Mouse (Mus musculus) Patski (cell line): Measurements from ENCODE around the gene Psmb7. TPM values are rescaled to one million over a fixed set of nuclear protein-coding genes. Genes with fewer than 3 reads are reported as not detected.

Experiments used
- ATAC-seq: fragments of 100-300 bp; one replicate; pipeline ENCODE4 v1.8.0; 2021
- CTCF ChIA-PET: fragments of 350-600 bp; sonication (Branson Sonifier 250); formaldehyde crosslinking; loops from one replicate; lab custom pipeline; 2022; ENCODE audit warnings: inconsistent platforms; lab: Charles Lee
- POLR2A ChIA-PET: fragments of 350-600 bp; sonication (Branson Sonifier 250); formaldehyde crosslinking; loops from one replicate; lab custom pipeline; 2022; ENCODE audit warnings: antibody characterized with exemption, inconsistent platforms; lab: Charles Lee
- DNase-seq: peaks from one replicate; pipeline ENCODE4 v3.0.0-alpha.2; 2011; ENCODE audit warnings: low read depth, low spot score
- H3K27me3 ChIP-seq: fragments of 371-371 bp; one replicate; pipeline ENCODE4 v1.5.1; 2021
- CTCF ChIP-seq: fragments of 100-300 bp; IDR thresholded peaks from one replicate; pipeline ENCODE4 v1.5.1; 2021
- in situ Hi-C: fragments of 300-500 bp; cut with MboI; formaldehyde crosslinking; loops from 3 replicates; pipeline ENCODE4 v1.11.1; 2018; ENCODE audit warnings: low pct_unique_long_range_greater_than_20kb, mixed read lengths
- polyA plus RNA-seq: library from polyadenylated mRNA; unstranded; gene quantifications from one replicate; pipeline ENCODE4 v1.2.3, GENCODE M21; 2021

The Psmb7 gene
- polyA plus RNA-seq, 1 experiment from 2014 or later, result 269 TPM

DNA sequence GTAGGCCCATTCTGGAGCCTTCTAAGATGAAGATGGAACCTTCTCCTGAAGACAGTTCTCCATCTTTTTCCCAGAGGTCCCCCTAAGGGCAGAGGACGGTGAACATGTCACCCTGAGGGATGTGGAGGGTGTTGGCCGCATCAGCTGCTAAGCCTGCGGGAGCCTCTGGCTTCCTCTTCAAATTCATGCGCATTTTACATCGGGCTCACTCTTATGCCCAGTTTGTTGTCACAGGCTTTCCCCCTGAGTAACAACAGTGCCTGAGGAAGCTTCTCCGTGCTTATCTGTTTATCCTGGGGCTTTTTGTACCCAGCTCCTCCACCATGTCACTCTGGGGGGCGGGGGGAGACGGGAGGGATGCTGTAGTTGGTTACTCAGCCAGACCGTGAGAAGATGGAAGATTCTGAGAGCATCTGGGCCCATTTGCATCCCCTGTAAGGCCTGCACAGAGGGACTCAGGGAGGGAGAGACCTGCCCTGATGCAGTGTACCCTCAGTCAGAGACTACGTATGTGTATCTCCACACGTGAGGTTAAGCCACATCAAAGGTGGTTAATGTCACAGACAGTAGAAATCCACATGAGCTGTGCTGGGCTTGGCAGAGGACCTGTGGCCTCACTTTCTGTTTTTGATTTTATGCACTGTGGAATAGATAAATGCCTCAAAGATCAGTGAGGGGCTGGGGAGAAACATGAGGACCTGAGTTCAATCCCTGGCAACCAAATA, 95.9 kb downstream of the Psmb7 start:
- in situ Hi-C loops, result no loop called here
- no peak for TF ChIP-seq CTCF
- no peak for DNase-seq
- ATAC-seq, result no peak
- ChIA-PET POLR2A (interaction anchor here (0.6 kb wide), 1 partner anchor 34 kb away, joined by 3 read pairs; no protein-coding TSS in a partner anchor), CTCF (no interaction called here)
- no peaks in the 10 kb centered on the region for H3K27me3 ChIP-seq

DNA sequence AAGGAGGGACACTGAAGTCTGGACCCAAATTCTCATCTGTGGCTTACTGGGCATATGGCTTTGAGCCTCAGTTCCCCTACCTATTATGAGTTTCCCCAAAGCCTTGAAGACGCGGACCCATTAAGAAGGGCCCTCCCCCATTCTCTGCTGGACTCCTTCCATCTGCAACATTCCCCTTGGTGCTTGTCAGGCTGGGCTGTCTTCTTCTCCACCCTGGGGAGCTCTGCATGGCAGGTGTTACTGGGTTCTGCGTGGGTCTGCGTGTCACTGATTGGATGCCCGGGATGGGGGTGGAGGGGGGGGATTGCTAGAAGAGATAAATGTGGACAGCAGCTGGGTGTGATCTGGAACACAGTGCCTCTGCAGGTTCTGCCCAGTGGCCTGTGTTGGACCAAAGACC, 97.1 kb downstream of the Psmb7 start:
- no peak for TF ChIP-seq CTCF
- in situ Hi-C loops, result no loop called here
- CTCF ChIA-PET, result no interaction called here
- H3K27me3 ChIP-seq, result no peaks in the 10 kb centered on the region
- peak; percentile 29 for ATAC-seq
- DNase-seq, result no peak
- POLR2A ChIA-PET, result interaction anchor here (1.6 kb wide), 1 partner anchor 24 kb away, joined by 5 read pairs; no protein-coding TSS in a partner anchor

DNA sequence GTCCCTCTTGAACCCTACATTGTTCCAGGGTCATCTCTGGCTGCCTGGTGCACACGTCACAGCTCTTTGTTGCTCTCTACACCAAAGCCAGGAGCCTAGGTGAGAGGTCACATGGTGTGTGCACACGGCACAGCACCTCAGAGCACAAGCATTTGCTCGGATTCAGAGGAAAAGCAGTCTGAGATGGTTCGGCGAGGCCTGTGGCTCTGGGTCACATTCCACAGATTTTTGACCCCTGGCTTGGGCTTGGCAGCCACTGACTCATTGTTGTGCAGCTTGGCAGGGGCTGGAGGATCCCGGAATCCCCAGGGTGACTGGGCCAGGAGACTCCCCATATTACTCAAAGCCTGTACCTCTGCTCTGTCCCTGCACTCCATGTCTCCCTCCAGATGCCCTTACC, 97.7 kb downstream of the Psmb7 start:
- POLR2A ChIA-PET, result interaction anchor here (1.6 kb wide), 1 partner anchor 24 kb away, joined by 5 read pairs; no protein-coding TSS in a partner anchor
- in situ Hi-C loops, result no loop called here
- no peaks in the 10 kb centered on the region for H3K27me3 ChIP-seq
- DNase-seq (peak; percentile 80), ATAC-seq (peak; percentile 94)
- CTCF ChIA-PET, result interaction anchor here (1.1 kb wide), 1 partner anchor 9 kb away, joined by 3 read pairs; no protein-coding TSS in a partner anchor
- no peak for TF ChIP-seq CTCF

DNA sequence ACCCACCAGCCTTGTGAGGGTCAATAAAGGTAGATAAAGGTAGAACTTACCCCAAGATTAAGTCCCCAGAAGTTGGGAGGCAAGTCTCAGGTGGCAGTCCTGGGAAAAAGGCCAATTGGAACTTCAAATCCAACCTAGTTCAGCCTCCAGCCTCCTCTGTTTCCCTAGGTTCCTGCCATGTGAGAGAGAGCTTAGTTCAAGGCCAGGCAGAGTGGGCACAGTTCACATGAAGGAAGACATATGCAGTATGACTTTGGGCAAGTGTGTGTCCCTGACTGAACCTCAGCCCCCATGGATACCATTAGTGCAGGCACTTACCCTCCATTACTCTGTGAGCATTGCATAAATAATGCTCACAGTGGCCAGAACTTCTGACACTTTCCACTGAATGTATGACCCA, 98.2 kb downstream of the Psmb7 start:
- in situ Hi-C loops, result no loop called here
- ChIA-PET CTCF (interaction anchor here (1.1 to 1.7 kb wide), 2 partner anchors 9 to 11 kb away, joined by 3 to 4 read pairs; no protein-coding TSS in a partner anchor), POLR2A (interaction anchor here (1.6 kb wide), 1 partner anchor 23 kb away, joined by 5 read pairs; no protein-coding TSS in a partner anchor)
- ATAC-seq, result no peak
- TF ChIP-seq CTCF, result no peak
- no peak for DNase-seq
- no peaks in the 10 kb centered on the region for H3K27me3 ChIP-seq

DNA sequence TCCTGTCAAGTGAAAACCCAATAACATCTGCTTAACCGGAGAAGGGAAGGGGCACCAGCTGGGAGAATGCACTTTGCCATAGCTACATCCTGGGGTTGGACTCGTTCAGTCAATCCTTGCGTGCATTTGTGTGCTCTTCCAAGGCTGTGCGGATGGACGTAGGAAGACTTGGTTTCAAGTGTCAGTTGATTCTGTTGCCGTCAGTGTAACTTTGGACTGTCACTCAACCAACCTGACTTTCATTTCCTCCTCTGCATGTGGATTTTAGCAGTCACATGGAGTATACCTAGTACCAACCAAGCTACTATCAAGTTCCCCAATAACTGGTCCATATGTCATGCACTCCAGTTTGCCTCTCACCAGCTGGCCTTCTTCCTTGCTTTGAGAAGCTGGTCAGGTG, 98.9 kb downstream of the Psmb7 start:
- POLR2A ChIA-PET, result interaction anchor here (1.0 to 1.6 kb wide), 3 partner anchors 17 to 114 kb away, joined by 3 to 5 read pairs (median 3); no protein-coding TSS in a partner anchor
- no peak for TF ChIP-seq CTCF
- no peak for DNase-seq
- no peak for ATAC-seq
- CTCF ChIA-PET, result interaction anchor here (1.7 kb wide), 1 partner anchor 10 kb away, joined by 4 read pairs; no protein-coding TSS in a partner anchor
- H3K27me3 ChIP-seq, result no peaks in the 10 kb centered on the region
- in situ Hi-C loops, result no loop called here

DNA sequence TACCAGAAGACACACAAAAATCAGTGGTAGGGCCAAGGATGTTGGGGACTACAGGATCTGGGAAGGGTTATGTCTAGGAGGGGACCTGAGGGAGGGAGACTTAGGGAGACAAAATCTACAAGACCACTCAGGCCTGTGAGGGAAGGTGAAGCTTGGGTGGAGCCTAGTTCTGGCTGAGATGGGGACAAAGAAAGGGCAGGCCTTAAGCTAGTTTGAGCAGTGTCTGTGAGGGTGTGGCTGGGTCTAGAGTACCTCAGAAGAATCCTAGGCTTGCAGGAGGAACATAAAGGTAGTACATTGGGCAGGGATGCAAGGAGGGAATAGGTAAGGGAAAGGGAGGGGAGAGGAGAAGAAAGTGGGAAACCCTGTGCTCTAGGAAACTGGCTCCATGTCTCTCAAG, 99.5 kb downstream of the Psmb7 start:
- H3K27me3 ChIP-seq, result no peaks in the 10 kb centered on the region
- ATAC-seq (no peak), DNase-seq (no peak)
- in situ Hi-C loops, result no loop called here
- ChIA-PET CTCF (interaction anchor here (1.7 kb wide), 1 partner anchor 10 kb away, joined by 4 read pairs; no protein-coding TSS in a partner anchor), POLR2A (interaction anchor here (0.5 to 1.3 kb wide), 3 partner anchors 16 to 113 kb away, joined by 3 read pairs; no protein-coding TSS in a partner anchor)
- no peak for TF ChIP-seq CTCF

DNA sequence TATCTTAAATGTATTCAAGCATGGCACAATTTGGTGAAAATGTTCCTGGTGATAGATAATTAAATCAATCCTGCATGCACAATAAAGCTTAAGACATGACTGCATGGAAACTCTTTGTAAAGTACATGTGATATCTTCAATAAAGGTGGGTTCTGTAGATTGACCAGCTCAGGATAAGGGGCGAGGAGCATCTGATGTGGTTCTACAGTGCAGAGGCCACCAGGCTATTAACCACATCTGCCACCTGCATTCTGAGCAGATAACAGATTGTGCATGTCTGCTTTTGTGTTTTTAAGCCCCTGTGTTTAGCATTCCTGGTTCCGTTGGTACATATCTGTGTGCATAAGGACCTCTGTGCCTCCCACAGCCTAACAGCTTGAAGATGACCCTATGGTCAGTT, 100.7 kb downstream of the Psmb7 start:
- TF ChIP-seq CTCF, result no peak
- ATAC-seq, result no peak
- ChIA-PET POLR2A (interaction anchor here (0.9 kb wide), 1 partner anchor 9 kb away, joined by 3 read pairs; no protein-coding TSS in a partner anchor), CTCF (interaction anchor here (1.6 kb wide), 1 partner anchor 113 kb away, joined by 5 read pairs; no protein-coding TSS in a partner anchor)
- in situ Hi-C loops, result no loop called here
- H3K27me3 ChIP-seq, result no peaks in the 10 kb centered on the region
- no peak for DNase-seq

DNA sequence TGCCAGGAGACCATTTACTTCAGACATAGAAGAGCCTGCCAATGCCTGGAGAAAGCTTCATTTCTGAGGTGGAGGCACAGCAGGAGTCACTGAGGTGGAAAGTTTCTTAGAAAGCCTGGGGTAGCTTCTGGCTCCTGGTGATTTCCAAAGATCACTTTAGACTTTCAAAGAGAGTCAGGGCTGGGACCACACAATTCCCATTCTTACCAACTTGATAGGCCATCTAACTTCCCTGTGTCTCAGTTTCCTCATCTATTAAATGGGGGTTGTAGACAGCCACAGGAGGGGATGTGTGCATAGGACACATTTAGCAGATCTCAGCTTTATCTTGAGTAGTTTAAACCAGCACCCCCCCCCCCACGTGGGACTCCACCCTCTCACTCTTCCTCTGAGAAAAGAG, 101.5 kb downstream of the Psmb7 start:
- ChIA-PET CTCF (interaction anchor here (1.2 to 1.6 kb wide), 2 partner anchors 11 to 112 kb away, joined by 3 to 5 read pairs; no protein-coding TSS in a partner anchor), POLR2A (interaction anchor here (0.8 kb wide), 1 partner anchor 18 kb away, joined by 3 read pairs; no protein-coding TSS in a partner anchor)
- in situ Hi-C loops, result no loop called here
- ATAC-seq, result no peak
- no peak for DNase-seq
- TF ChIP-seq CTCF, result no peak
- H3K27me3 ChIP-seq, result no peaks in the 10 kb centered on the region

DNA sequence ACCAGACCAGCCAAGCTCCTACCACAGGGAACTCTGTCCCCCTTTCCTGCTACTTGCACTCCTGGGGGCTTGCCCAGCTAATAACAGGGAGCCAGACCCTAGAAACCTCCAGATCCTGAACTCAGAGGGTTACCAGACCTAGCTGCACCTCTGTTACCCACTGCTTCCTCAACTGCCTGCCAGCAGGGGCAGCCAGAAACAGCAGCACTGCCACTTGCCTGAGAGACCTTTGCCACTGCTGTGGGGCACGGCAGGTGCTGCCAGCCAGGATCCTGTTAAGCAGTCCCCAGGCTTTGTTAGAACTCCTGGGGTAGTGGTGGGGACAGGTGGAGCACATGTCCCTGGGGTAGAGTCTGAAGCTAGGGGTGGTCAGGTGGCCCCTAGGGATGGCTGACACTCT, 102.3 kb downstream of the Psmb7 start:
- in situ Hi-C loops, result no loop called here
- ChIA-PET POLR2A (interaction anchor here (0.6 kb wide), 1 partner anchor 26 kb away, joined by 3 read pairs; no protein-coding TSS in a partner anchor), CTCF (interaction anchor here (0.9 to 1.2 kb wide), 3 partner anchors 11 to 112 kb away, joined by 3 read pairs; no protein-coding TSS in a partner anchor)
- DNase-seq (no peak), ATAC-seq (no peak)
- no peak for TF ChIP-seq CTCF
- no peaks in the 10 kb centered on the region for H3K27me3 ChIP-seq

DNA sequence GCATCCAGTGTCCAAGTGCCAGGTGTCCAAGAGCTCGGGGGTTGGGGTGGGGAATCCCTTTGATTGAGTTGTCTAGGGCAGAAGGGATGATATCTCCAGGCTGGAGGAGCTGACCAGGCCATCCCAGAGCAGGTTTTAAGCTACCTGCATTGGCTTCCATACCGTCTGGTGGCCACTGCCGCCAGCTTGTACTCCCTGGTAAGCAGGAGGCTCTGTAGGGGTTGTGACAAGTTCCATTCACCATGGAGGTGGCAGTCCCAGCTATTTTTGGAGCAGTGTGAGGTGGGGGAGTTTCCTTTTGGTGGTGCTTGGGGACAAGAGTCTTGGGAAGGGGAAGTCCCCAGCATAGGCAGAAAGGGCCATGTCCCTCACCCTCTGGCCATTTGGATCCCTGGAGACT, 102.8 kb downstream of the Psmb7 start:
- DNase-seq (no peak), ATAC-seq (no peak)
- ChIA-PET CTCF (interaction anchor here (0.9 to 1.2 kb wide), 4 partner anchors 12 to 112 kb away, joined by 3 read pairs; no protein-coding TSS in a partner anchor), POLR2A (interaction anchor here (0.6 kb wide), 2 partner anchors 26 to 82 kb away, joined by 3 to 4 read pairs; no protein-coding TSS in a partner anchor)
- in situ Hi-C loops, result no loop called here
- no peaks in the 10 kb centered on the region for H3K27me3 ChIP-seq
- TF ChIP-seq CTCF, result no peak
